Mouse (Mus musculus) heart, postnatal 0 days (tissue): ENCODE results near the gene Kin. TPM values are rescaled to one million over a fixed set of nuclear protein-coding genes. Genes with fewer than 3 reads are reported as not detected.

Experiments used
- ATAC-seq: fragments of 200-750 bp; cut with Nextera tagmentation; 2 replicates; pipeline ENCODE4 v1.8.0; 2017; ENCODE audit warnings: low read depth, moderate number of reproducible peaks, moderate library complexity; ENCODE audit not compliant: insufficient read depth
- DNase-seq: peaks from one replicate; pipeline ENCODE4 v3.0.0-alpha.2; 2016; ENCODE audit warnings: low spot score
- H3K27ac ChIP-seq: fragments of 300-500 bp; sonication (generic); 2 replicates; pipeline ENCODE4 v1.5.1; 2014; ENCODE audit warnings: low read depth, mild to moderate bottlenecking
- H3K27me3 ChIP-seq: fragments of 300-500 bp; sonication (generic); 2 replicates; pipeline ENCODE4 v1.6.1; 2014; ENCODE audit warnings: low read length, mixed read lengths; ENCODE audit not compliant: control insufficient read depth, insufficient read depth
- H3K36me3 ChIP-seq: fragments of 300-500 bp; sonication (generic); replicated peaks from 2 replicates; pipeline ENCODE4 v1.6.1; 2014; ENCODE audit warnings: low read length, mixed read lengths; ENCODE audit not compliant: control insufficient read depth, insufficient read depth
- H3K4me1 ChIP-seq: fragments of 300-500 bp; sonication (generic); 2 replicates; pipeline ENCODE4 v1.6.1; 2014; ENCODE audit warnings: antibody characterized with exemption; ENCODE audit not compliant: control insufficient read depth, insufficient read depth
- H3K4me2 ChIP-seq: fragments of 300-500 bp; sonication (generic); 2 replicates; pipeline ENCODE4 v1.6.1; 2014; ENCODE audit warnings: low read depth, mild to moderate bottlenecking, low read length, moderate library complexity
- H3K4me3 ChIP-seq: fragments of 300-500 bp; sonication (generic); 2 replicates; pipeline ENCODE4 v1.5.1; 2014; ENCODE audit warnings: low read depth, low read length
- H3K9ac ChIP-seq: fragments of 300-500 bp; sonication (generic); replicated peaks from 2 replicates; pipeline ENCODE4 v1.6.1; 2014; ENCODE audit warnings: low read depth, low read length, mixed read lengths
- H3K9me3 ChIP-seq: fragments of 300-500 bp; sonication (generic); replicated peaks from 2 replicates; pipeline ENCODE4 v1.6.1; 2016; ENCODE audit warnings: low read length; ENCODE audit not compliant: control insufficient read depth
- CTCF ChIP-seq: IDR thresholded peaks from 2 replicates; pipeline ENCODE4 v1.5.1; 2016; ENCODE audit warnings: antibody characterized with exemption, control low read depth, low read depth
- EP300 ChIP-seq: IDR thresholded peaks from 2 replicates; pipeline ENCODE4 v1.6.1; 2016; ENCODE audit warnings: antibody characterized with exemption, low read depth
- WGBS: fragments of 180-500 bp; shearing (Covaris S2); extraction: QIAGEN DNeasy Blood & Tissue Kit; methylation state at CpG from one replicate; pipeline ENCODE4 v1.1.7; 2014; 5-methylcytosine and 5-hydroxymethylcytosine counted together
- polyA plus RNA-seq: library from polyadenylated mRNA; unstranded; fragments of >200 nt; fragmentation: Nextera tagmentation; extraction: Ambion mirVana; gene quantifications from 2 replicates; pipeline ENCODE4 v1.2.1, GENCODE M21; 2015
- total RNA-seq: library from RNA; depleted of rRNA; stranded (reverse); fragments of >200 nt; gene quantifications from 2 replicates; pipeline ENCODE4 v1.2.3, GENCODE M21; 2014; ENCODE audit warnings: low replicate concordance; rRNA removed

The Kin gene
- total and polyA plus RNA-seq, 2 experiments from 2014 or later: 0.19 to 20.7 TPM

DNA sequence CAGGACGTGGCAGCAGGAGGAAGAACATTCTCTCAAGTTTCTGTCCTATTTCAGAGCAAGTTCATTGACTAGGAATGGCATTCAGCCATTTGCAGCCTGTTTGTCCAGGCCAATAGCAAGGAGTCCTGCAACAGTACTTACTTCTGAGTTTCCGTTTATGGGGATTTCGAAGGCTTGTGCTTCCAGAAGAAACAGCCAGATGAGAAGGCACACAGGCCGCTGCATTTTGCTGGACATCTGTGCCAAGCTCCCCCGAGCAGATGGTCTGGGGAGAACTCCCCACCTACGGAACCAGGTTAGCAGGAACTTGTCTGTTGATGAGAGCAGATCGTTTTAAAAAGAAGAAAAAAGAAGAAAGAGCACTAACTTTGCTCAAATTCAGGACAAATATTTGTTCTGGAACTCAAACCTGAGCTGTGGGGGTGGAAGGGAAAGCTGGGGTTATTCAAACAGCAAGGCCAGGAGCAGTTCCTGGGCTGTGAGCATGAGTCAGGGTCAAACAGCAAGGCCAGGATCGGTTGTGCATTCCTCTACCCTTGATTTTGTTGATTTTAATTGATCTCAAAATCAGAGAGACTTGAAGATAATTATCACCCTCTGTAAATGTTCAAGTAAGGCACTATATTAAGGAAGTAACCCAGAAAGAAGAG, 50.1 kb downstream of the Kin start:
- H3K9me3 ChIP-seq: no peaks in the 10 kb centered on the region
- H3K9ac ChIP-seq: no peak overlapping the region
- H3K27me3 ChIP-seq: no peaks in the 10 kb centered on the region
- WGBS: 54% methylated on average over 8 of the region's 8 CpGs
- no peak overlapping the region for H3K4me2 ChIP-seq
- DNase-seq (no peak), ATAC-seq (no peak)
- no peaks in the 10 kb centered on the region for H3K4me1 ChIP-seq
- TF ChIP-seq EP300 (no peak), CTCF (no peak)
- H3K4me3 ChIP-seq: no peak overlapping the region
- no peak overlapping the region for H3K27ac ChIP-seq
- H3K36me3 ChIP-seq: no peaks in the 10 kb centered on the region

DNA sequence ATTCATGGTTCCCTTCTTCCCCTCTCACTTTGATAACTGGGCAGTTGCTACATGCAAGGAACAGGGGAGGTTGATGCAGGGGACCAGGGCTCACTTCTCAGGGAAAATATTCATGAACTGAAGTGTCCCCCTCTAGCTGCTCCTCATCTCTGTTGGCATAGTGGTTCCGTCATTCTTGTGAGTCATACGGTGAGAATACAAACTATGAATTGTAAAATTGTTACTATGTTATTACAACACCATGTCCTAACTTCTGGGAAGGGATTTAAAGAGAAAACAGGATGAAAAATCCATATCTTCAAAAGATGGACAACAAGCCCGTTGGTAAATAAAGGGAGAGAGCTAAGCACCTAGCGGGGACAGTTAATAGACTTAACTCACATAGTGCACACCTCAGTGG, 50.9 kb downstream of the Kin start, which contains the start of gene Itih2:
Gene Itih2, minus strand, starts transcription at position 101 of the 400 bp plus-strand sequence.
- Histone ChIP-seq H3K9ac (no peak within 1 kb of the TSS), H3K4me1 (no peaks in the 10 kb centered on the region), H3K9me3 (no peaks in the 10 kb centered on the region), H3K27ac (no peak within 1 kb of the TSS), H3K4me2 (no peak within 1 kb of the TSS), H3K4me3 (no peak within 1 kb of the TSS), H3K36me3 (no peaks in the 10 kb centered on the region), H3K27me3 (no peaks in the 10 kb centered on the region)
- 79% methylated on average over 4 of the region's 4 CpGs for WGBS
- TF ChIP-seq EP300: no peak
- no peak for TF ChIP-seq CTCF
- ATAC-seq (no peak), DNase-seq (no peak)

DNA sequence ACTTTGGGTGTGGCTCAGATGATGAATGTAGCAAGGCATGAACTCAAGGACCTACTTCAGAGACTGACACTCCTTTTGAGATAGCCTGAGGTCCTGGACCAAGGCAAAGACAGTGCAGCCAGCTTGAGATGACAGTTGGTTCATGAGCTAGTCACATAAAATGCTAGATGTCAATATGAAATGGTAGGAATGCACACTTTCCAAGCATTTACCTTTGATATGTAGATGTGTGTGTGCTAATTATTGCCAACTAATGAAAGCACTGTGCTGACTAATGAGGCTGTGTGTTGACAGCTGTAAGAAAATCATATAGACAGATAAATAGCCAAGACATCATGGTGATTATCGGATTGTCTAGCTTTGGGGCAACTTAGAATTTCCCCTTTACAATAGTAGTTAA, 51.7 kb downstream of the Kin start:
- Histone ChIP-seq H3K4me3 (no peak overlapping the region), H3K9me3 (no peaks in the 10 kb centered on the region), H3K9ac (no peak overlapping the region), H3K27me3 (no peaks in the 10 kb centered on the region), H3K4me1 (no peaks in the 10 kb centered on the region), H3K4me2 (no peak overlapping the region), H3K27ac (no peak overlapping the region), H3K36me3 (no peaks in the 10 kb centered on the region)
- TF ChIP-seq EP300: no peak
- TF ChIP-seq CTCF: no peak
- ATAC-seq (no peak), DNase-seq (no peak)
- WGBS: 68% methylated on average over 1 of the region's 1 CpGs

DNA sequence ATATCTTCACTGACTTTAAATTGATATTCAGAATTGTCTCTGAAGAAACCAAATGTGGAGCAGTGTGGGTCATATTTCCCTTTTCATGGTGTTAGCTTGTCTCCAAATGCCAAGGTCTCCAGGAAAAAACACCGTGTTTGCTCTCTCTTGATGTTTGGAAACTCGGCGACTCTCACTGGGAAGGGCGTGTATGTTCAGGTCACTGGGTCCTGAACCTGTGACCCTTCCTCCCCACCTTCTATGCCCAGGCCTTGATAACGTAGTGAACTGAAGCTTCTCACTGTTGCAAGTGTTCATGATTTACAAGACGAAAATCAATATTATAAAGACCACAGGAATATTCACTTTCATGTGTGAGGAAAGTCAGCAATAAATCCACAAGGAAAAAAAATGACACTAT, 53.5 kb downstream of the Kin start:
- WGBS: 66% methylated on average over 6 of the region's 6 CpGs
- DNase-seq (no peak), ATAC-seq (no peak)
- no peaks in the 10 kb centered on the region for H3K9me3 ChIP-seq
- no peak overlapping the region for H3K27ac ChIP-seq
- H3K4me1 ChIP-seq: no peaks in the 10 kb centered on the region
- H3K4me2 ChIP-seq: no peak overlapping the region
- H3K9ac ChIP-seq: no peak overlapping the region
- H3K4me3 ChIP-seq: no peak overlapping the region
- no peaks in the 10 kb centered on the region for H3K36me3 ChIP-seq
- H3K27me3 ChIP-seq: no peaks in the 10 kb centered on the region
- no peak for TF ChIP-seq EP300
- no peak for TF ChIP-seq CTCF

DNA sequence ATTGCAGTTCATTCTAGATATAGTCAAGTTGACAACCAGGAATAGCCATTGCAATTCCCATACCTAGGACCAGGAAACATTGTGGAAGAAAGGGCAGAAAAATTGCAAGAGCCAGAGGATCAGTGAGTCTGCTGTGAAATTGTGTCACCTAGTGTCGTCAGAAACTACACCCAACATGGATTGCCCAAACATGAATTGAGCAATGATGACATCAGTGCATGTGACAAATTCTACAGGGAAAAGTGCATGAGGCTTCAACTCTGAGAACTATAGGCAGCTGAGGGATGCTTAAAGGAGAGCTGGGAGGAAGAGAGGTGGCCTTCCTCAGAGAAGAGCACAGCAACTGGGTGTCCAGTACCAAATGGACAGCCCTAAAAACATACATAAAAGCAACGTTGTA, 56.9 kb downstream of the Kin start:
- no peak overlapping the region for H3K9ac ChIP-seq
- no peaks in the 10 kb centered on the region for H3K9me3 ChIP-seq
- no peak overlapping the region for H3K27ac ChIP-seq
- no peak for ATAC-seq
- no peaks in the 10 kb centered on the region for H3K36me3 ChIP-seq
- no peaks in the 10 kb centered on the region for H3K27me3 ChIP-seq
- 69% methylated on average over 2 of the region's 2 CpGs for WGBS
- no peak for DNase-seq
- TF ChIP-seq EP300 (no peak), CTCF (no peak)
- no peak overlapping the region for H3K4me2 ChIP-seq
- H3K4me3 ChIP-seq: no peak overlapping the region
- H3K4me1 ChIP-seq: no peaks in the 10 kb centered on the region

DNA sequence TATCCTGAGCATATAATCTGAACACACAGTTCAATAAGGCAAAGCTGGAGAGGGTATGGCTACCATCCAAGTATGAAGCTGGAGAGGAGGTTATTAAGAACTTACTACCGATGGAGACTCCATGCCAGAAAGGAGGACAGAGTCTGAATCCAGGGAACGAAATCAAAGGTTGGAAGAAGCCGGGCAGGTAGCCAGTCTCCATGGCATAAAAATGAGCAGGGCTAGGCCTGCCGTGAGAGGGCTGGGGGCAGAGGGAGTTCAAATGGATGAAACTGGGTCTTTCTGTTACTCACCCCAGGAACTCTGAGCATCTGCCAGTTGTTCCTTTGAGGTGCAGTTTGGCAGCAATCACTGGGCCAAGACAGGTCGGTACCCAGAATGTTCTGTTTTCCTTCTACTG, 60.1 kb downstream of the Kin start:
- no peak for DNase-seq
- TF ChIP-seq EP300 (no peak), CTCF (no peak)
- no peak overlapping the region for H3K4me3 ChIP-seq
- ATAC-seq: no peak
- H3K27me3 ChIP-seq: no peaks in the 10 kb centered on the region
- H3K36me3 ChIP-seq: no peaks in the 10 kb centered on the region
- 63% methylated on average over 5 of the region's 5 CpGs for WGBS
- no peaks in the 10 kb centered on the region for H3K4me1 ChIP-seq
- H3K9me3 ChIP-seq: no peaks in the 10 kb centered on the region
- no peak overlapping the region for H3K4me2 ChIP-seq
- H3K27ac ChIP-seq: no peak overlapping the region
- H3K9ac ChIP-seq: no peak overlapping the region

Other genes with a start within 250 kb of the Kin start
- not detected in 2 replicates for gene 4930412O13Rik, start 199.3 kb upstream of the Kin start, total RNA-seq
- gene 4930412O13Rik, start 199.3 kb upstream of the Kin start, polyA plus RNA-seq: not detected in 2 replicates
- gene 9230102O04Rik, start 191.1 kb upstream of the Kin start, total RNA-seq: not detected in 2 replicates
- not detected in 2 replicates for gene 9230102O04Rik, start 191.1 kb upstream of the Kin start, polyA plus RNA-seq
- 0.89 TPM in 1 of 2 replicates, not detected in the other for gene Gata3, start 190.6 kb upstream of the Kin start, total RNA-seq
- gene Gata3, start 190.6 kb upstream of the Kin start, polyA plus RNA-seq: 0.83 and 0.93 TPM in 2 replicates
- 2.2 and 3.0 TPM in 2 replicates for gene Taf3, start 32.0 kb upstream of the Kin start, total RNA-seq
- gene Taf3, start 32.0 kb upstream of the Kin start, polyA plus RNA-seq: 6.3 and 6.6 TPM in 2 replicates
- 1,755 and 1,815 TPM in 2 replicates for gene Atp5c1, start 83 bp upstream of the Kin start, total RNA-seq
- gene Atp5c1, start 83 bp upstream of the Kin start, polyA plus RNA-seq: 2,592 and 2,686 TPM in 2 replicates
- gene Itih2, start 50.8 kb downstream of the Kin start, total RNA-seq: 0.85 and 1.1 TPM in 2 replicates
- gene Itih2, start 50.8 kb downstream of the Kin start, polyA plus RNA-seq: 0.32 and 0.42 TPM in 2 replicates
- 11.3 and 42.9 TPM in 2 replicates for gene Itih5, start 73.0 kb downstream of the Kin start, total RNA-seq
- gene Itih5, start 73.0 kb downstream of the Kin start, polyA plus RNA-seq: 7.3 and 7.4 TPM in 2 replicates